Mouse (Mus musculus): ENCODE measurements around the gene Nipal1. TPM values are rescaled to one million over a fixed set of nuclear protein-coding genes. Genes with fewer than 3 reads are reported as not detected.

Nipal1 gene
- 1.4 TPM for polyA plus RNA-seq (2014; fragmentation: Illumina TruSeq; extraction: RNeasy Lipid Tissue Mini Kit (QIAGEN cat#74804); ENCODE audit: low read depth, low replicate concordance)

DNA sequence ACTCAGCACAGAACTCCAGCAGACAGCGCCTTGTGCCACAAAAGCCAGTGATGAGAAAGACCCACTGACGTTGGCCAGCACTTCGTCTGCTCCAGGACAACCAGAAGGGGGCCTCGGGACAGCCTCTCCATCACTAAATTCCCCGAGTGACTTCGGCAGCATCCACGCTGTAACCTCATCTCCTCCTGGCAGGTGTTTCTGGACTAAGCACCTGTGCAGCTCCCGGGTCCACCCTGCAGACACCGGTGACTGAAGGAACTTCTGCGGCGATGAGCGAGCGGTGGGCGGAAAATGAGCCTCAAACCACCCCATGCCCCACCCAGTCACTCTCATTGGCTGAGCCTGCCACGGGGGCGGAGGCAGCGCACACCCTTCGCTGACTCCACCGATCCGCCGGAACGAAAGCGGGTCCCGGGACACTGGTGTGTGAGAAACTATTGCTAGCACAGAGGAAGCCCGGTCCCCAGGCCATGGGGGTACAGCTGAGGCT is at the start of gene Nipal1:
Gene Nipal1 (plus strand): TSS at position 378 of the 490 bp plus-strand sequence.

GRCm38 (mm10) chr5:72644175-72644574 is 3.4 kb upstream of the Nipal1 start, which contains the start of gene Cnga1:
Gene Cnga1, minus strand, starts transcription at chr5:72644275.

Other genes starting within 250 kb of the Nipal1 start
- gene Corin, start 143.3 kb upstream of the Nipal1 start, polyA plus RNA-seq (2014; fragmentation: Illumina TruSeq; extraction: RNeasy Lipid Tissue Mini Kit (QIAGEN cat#74804); ENCODE audit: low read depth, low replicate concordance) = 1.1 TPM
- gene Nfxl1, start 88.1 kb upstream of the Nipal1 start, polyA plus RNA-seq (2014; fragmentation: Illumina TruSeq; extraction: RNeasy Lipid Tissue Mini Kit (QIAGEN cat#74804); ENCODE audit: low read depth, low replicate concordance) = 18.1 TPM
- gene Zar1, start 66.5 kb upstream of the Nipal1 start, polyA plus RNA-seq (2014; fragmentation: Illumina TruSeq; extraction: RNeasy Lipid Tissue Mini Kit (QIAGEN cat#74804); ENCODE audit: low read depth, low replicate concordance) = not detected
- gene Gm5868, start 60.2 kb upstream of the Nipal1 start, polyA plus RNA-seq (2014; fragmentation: Illumina TruSeq; extraction: RNeasy Lipid Tissue Mini Kit (QIAGEN cat#74804); ENCODE audit: low read depth, low replicate concordance) = not detected
- gene Cnga1, start 3.5 kb upstream of the Nipal1 start, polyA plus RNA-seq (2014; fragmentation: Illumina TruSeq; extraction: RNeasy Lipid Tissue Mini Kit (QIAGEN cat#74804); ENCODE audit: low read depth, low replicate concordance) = not detected
- 0.52 TPM for gene Txk, start 105.0 kb downstream of the Nipal1 start, polyA plus RNA-seq (2014; fragmentation: Illumina TruSeq; extraction: RNeasy Lipid Tissue Mini Kit (QIAGEN cat#74804); ENCODE audit: low read depth, low replicate concordance)
- 8.1 TPM for gene Tec, start 220.7 kb downstream of the Nipal1 start, polyA plus RNA-seq (2014; fragmentation: Illumina TruSeq; extraction: RNeasy Lipid Tissue Mini Kit (QIAGEN cat#74804); ENCODE audit: low read depth, low replicate concordance)